Mouse (Mus musculus) heart, postnatal 4 days (tissue): ENCODE results near the gene Tbc1d1. TPM values are rescaled to one million over a fixed set of nuclear protein-coding genes. Genes with fewer than 3 reads are reported as not detected.

Experiments used
- DNase-seq: peaks from one replicate; pipeline ENCODE4 v3.0.0; 2021
- total RNA-seq, 2 experiments: library from RNA; stranded (reverse); gene quantifications; 2 replicates each; pipeline ENCODE4 v1.2.3; 2021

Tbc1d1 gene
- total RNA-seq, 2 experiments from 2014 or later: 55.5 to 58.6 TPM

- peak; percentile 14 for DNase-seq
Observed at GRCm38 (mm10) chr5:64160705-64161391, 4.7 kb downstream of the Tbc1d1 start.

DNA sequence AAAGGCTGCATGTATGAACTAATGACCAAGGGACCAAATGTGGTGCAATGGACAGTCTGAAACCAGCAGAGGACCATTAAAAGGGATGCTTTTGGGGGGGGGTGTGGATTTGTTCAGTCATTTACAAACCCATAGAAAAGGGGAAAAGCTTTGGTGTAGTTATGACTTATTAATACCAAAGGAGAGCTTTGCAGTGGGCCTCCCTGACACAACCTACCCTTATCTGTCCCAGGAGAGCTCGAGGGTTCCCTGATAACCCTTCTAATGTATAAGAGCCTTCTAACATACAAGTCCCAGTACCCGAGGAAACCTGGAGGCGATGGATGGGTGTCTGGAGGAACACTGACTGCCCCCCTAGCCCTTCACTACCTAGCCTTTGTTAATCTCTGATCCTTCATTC lies 5.8 kb downstream of the Tbc1d1 start:
- DNase-seq: no peak

DNA sequence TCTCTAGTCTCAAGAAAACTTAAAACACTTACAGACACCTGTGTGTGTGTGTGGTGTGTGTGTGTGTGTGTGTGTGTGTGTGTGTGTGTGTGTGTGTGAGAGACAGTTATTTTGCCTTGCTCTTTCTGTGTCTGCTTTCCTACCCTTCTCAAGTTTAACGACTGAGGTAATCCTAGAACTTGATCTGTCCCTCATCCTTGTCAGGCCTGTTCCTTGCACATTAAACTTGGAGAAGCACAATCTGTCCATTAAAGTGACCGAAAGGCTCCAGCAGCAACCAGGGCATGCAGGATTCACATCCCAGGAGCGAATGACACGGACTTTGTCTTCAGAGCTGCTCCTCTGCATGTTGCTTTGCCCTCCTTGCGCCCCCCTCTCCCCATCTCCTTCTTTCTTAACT lies 6.5 kb downstream of the Tbc1d1 start:
- DNase-seq: no peak

GRCm38 (mm10) chr5:64164414-64164813 lies 8.3 kb downstream of the Tbc1d1 start:
- no peak for DNase-seq

- no peak for DNase-seq
Observed at GRCm38 (mm10) chr5:64165826-64166225, 9.7 kb downstream of the Tbc1d1 start.

GRCm38 (mm10) chr5:64168990-64169540 lies 13.0 kb downstream of the Tbc1d1 start:
- no peak for DNase-seq

GRCm38 (mm10) chr5:64172884-64173283 lies 16.8 kb downstream of the Tbc1d1 start:
- no peak for DNase-seq

GRCm38 (mm10) chr5:64173302-64173701 lies 17.2 kb downstream of the Tbc1d1 start:
- no peak for DNase-seq

GRCm38 (mm10) chr5:64174429-64174935 lies 18.4 kb downstream of the Tbc1d1 start:
- no peak for DNase-seq

DNA sequence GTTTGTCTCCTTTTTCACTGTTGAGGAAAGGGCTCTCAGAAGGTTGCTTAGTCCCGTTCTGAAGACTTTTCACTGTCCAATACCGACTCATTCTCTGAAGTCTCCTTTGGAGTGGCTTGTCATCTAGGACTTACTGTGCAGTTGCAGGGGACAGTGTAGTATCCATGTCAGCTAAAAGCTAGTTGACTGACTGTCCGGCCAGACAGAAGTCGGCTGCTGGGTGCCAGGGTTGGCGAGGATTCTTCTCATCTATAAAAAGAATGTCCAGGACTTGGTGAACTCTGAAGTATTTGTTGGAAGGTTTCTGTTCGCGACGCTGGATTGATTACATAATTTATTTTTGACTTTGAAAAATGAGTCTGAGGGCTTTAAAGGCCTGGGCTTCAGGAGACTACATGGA lies 24.4 kb downstream of the Tbc1d1 start:
- no peak for DNase-seq

DNA sequence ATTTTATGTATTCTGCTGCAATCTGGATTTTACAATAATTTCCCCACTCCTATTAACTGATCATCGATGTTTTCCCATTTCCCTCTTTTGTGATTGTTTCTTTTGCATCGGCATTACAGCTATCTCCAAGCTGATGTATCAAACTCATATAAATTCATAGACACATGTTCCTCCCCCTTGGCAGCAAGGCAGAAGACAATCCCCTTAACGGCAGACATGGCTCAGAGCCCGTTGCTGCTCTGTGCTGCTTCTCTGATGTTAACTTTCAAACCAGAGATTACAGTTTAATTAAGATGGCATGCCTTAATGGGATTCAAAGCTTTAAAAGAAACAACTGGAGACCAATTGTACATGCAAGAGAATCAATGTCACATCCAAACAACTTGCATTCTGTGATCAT lies 27.6 kb downstream of the Tbc1d1 start:
- DNase-seq: no peak

DNA sequence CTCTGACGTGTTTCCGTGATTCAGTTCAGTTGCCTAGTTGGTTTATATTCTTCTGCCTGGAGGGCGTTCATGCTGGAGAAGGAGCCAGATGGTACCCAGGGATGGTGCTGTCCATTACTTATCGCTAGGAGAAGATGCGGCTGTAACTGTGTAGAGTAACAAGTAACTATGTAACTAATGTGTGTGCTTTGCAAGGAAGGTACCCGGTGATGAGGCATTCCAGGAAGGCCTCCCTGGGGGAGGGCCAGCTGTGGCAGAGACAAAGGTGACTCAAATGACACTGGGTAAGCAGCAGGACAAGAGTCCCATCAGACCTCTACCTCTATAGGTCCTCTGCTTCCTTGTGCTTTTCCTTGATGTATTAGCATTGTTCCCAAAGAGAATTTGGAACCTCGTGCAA lies 29.2 kb downstream of the Tbc1d1 start:
- no peak for DNase-seq

DNA sequence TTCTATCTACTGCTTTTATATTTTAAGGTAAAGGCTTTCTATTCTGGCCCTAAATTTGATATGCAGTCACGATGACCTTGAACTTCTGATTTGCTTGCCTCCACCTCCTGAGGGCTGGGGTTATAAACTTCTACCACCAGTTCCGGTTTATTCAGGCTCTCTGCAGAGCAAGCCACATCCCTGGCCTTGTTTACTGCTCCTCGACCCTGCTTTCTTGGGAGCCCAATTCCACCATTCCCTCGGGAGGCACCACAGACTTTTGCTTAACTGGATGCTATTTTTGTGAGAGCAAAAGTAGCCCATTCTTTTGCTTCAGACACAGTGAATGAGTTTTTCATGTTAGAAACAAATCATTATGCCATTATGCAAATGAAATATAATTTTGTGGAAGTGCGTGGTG lies 30.5 kb downstream of the Tbc1d1 start:
- no peak for DNase-seq

DNA sequence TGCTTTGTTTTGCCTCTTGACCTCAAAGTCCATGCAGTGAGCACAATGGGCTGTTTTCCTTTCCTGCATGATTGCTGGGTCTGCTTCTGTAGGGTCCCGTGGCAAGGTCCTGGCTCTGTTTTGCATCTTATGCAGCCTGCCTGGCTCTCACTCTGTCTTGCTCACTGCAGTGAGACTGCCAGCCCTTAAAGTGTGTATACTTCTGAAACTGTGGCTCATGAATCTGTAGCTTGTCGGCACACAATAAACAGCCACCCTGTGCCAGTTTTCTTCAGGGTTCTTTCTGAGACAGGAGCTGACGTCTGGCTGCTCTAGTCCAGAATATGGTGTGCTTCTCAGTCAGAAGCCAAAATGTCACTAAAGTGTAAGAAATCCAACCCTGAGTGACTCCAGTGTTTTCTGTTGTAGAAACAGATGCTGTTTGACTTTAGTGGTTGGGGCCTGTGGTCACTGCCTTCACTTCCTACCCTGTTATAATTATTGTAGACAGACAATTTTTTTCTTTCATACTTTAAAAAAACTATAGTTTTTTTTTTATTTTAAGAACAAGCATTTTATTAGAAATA lies 32.1 kb downstream of the Tbc1d1 start:
- no peak for DNase-seq

- no peak for DNase-seq
Observed at GRCm38 (mm10) chr5:64190892-64191291, 34.8 kb downstream of the Tbc1d1 start.

DNA sequence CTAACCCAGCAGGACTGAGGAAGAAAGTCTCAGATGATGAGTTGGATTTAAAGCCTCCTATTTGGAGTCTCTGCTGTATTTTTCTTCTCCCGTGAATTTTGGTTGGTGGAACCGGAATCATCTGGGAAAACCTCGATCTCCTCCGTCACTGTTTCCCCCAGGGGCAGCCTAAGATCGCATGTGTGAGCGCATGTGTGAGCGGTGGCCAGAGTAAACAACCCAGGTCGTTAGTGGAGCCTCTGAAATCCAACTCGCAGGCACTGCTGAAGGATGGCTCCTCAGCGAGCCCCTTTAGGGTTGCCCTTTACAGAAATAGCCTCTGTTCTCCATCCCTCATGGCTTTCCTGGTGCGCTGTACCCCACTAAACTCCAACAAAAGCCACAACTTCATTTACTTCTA lies 37.2 kb downstream of the Tbc1d1 start:
- peak; percentile 42 for DNase-seq

DNA sequence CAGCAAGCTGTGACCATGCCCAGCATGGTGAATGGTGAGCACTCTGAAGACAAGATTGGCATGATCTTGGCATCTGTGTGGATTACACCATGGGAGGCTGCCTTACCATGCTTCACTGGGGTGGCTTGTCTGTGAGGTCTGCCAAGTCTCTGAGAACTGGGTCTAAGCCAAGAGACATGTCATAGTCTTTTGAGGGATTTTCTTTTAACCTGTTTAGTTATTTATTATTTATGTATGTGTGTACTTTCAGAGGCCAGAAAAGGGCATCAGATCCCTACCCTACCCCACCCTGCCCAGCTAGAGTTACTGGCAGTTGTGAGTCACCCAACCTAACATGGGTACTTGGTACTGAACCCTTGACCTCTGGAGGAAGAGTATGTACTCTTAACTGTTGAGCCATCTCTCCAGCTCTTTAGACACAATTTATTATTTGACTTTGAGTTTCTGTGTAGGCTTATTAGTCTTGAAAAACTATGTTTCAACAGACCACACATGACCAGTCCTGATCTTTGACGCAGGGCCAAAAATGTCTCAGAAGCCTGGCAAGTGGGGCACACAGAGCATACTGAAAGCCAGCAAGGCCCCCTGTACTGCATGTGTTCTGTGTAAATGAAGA lies 40.3 kb downstream of the Tbc1d1 start:
- DNase-seq: no peak

- no peak for DNase-seq
Observed at GRCm38 (mm10) chr5:64196866-64197321, 40.8 kb downstream of the Tbc1d1 start.

DNA sequence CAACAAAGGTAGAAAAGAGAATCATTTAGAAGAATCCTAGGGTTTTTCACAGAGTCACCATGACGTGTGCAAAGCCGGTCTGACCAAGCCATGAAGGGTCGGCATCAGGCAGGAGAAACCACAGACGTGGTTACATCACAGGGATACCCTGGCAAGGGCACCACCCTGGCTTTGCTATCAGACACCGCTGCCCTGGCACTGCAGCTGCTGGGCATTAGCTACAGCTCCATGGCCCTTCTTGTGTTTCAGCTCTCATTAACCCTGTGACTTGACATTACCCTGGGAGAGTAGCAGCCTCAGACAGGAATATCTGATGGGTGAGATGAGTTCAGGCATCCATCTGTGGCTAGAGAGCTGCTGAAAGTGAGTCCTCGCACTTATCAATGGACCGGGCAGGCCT lies 42.5 kb downstream of the Tbc1d1 start:
- DNase-seq: no peak

- DNase-seq: no peak
Observed at GRCm38 (mm10) chr5:64201071-64201470, 45.0 kb downstream of the Tbc1d1 start.

- DNase-seq: peak; percentile 45
Observed at GRCm38 (mm10) chr5:64202306-64202705, 46.2 kb downstream of the Tbc1d1 start.

GRCm38 (mm10) chr5:64205610-64206009 lies 49.5 kb downstream of the Tbc1d1 start:
- DNase-seq: no peak

DNA sequence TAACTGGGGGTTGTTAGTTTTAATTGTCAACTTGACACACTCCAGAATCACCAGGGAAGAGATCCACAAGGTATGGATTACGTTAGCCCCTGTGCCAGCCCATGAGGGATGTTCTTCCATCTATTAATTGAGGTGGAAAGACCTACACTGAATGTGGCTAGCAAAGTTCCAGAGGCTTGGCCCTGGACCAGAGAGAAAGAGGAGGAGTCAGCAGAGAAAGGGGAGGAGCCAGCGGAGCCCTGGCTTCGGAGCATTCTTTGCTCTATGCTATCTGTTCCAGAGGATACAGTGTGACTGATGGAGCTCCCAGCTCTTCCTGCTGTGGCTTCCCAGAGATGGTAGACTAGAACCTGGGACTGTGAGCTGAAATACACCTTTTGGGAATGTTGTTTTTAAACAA lies 50.3 kb downstream of the Tbc1d1 start:
- no peak for DNase-seq

GRCm38 (mm10) chr5:64206875-64207274 lies 50.8 kb downstream of the Tbc1d1 start:
- no peak for DNase-seq
